Mouse (Mus musculus): ENCODE results near the gene Spef2.

DNA sequence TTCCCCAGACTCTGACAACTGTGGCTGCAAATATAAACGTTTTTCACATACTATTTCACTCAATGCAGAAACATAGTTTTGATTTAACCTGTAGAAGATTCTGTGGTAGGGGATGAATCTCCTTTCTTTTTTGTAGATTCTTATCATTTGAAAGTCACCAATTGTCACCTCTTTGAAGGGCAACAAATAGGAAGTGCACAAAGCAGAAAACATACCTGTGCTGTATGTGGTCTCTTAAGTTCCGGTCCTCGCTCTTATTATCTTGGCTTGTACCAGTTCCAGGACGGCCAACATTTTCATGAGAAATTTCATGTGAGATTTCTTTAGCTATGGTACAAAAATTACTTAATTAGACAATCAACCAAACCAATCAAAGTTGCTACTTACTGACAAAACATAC, 80.1 kb downstream of the Spef2 start:
- TF ChIP-seq CTCF (IDR thresholded peaks at IDR 0.05; ENCODE audit: low read depth) (no peak), EP300 (optimal IDR thresholded peaks at IDR 0.05) (no peak)

Data from stomach, postnatal 0 days (tissue).